Mouse (Mus musculus) MEL (cell line): ENCODE measurements around the gene Cpne8.

Experiments
- MAX ChIP-seq: IDR thresholded peaks from 2 replicates; pipeline ENCODE4 v1.6.1; 2011; ENCODE audit warnings: low read length, improper control_type of control experiment
- MEF2A ChIP-seq: IDR thresholded peaks from 2 replicates; pipeline ENCODE4 v1.6.1; 2014; ENCODE audit warnings: low read depth, mild to moderate bottlenecking, inconsistent platforms, low read length, improper control_type of control experiment; ENCODE audit not compliant: poor library complexity, insufficient replicate concordance, severe bottlenecking; ENCODE audit errors: extremely low read depth

GRCm38 (mm10) chr15:90607181-90607580 lies 72.1 kb downstream of the Cpne8 start:
- no peak for TF ChIP-seq MEF2A
- TF ChIP-seq MAX = no peak
